Mouse (Mus musculus): ENCODE data around the gene Prickle1. TPM values are rescaled to one million over a fixed set of nuclear protein-coding genes. Genes with fewer than 3 reads are reported as not detected.

The Prickle1 gene
- polyA plus RNA-seq, 1 experiment from 2014 or later: 26.1 TPM

GRCm38 (mm10) chr15:93548297-93548696 lies 47.4 kb downstream of the Prickle1 start:
- peaks cover 7% of the 10 kb centered on the region; the same call in 1 of the 2 replicates for H3K4me1 ChIP-seq (ENCODE audit: insufficient read depth, low read depth, low read length)
- no peaks in the 10 kb centered on the region for H3K36me3 ChIP-seq (ENCODE audit: insufficient read depth, low read length)
- 65% methylated on average over 9 of the region's 9 CpGs for WGBS
- no peaks in the 10 kb centered on the region for H3K9me3 ChIP-seq (ENCODE audit: low read length)
- H3K4me2 ChIP-seq (replicated peaks; ENCODE audit: low read depth, low read length): no peak overlapping the region
- no peak overlapping the region for H3K4me3 ChIP-seq (ENCODE audit: low read depth, low read length)
- no peak for TF ChIP-seq EP300 (IDR thresholded peaks at IDR 0.05)
- H3K27me3 ChIP-seq (replicated peaks; ENCODE audit: insufficient read depth, low read length): no peaks in the 10 kb centered on the region
- ATAC-seq (no peak), DNase-seq (ENCODE audit: low spot score) (no peak)
- H3K9ac ChIP-seq (replicated peaks; ENCODE audit: low read depth): no peak overlapping the region
- H3K27ac ChIP-seq (ENCODE audit: low read length): no peak overlapping the region

- Histone ChIP-seq H3K9ac (replicated peaks; ENCODE audit: low read depth) (no peak overlapping the region), H3K27ac (ENCODE audit: low read length) (no peak overlapping the region), H3K27me3 (replicated peaks; ENCODE audit: insufficient read depth, low read length) (no peaks in the 10 kb centered on the region), H3K4me1 (ENCODE audit: insufficient read depth, low read depth, low read length) (peaks cover 6% of the 10 kb centered on the region; the same call in 1 of the 2 replicates), H3K4me2 (replicated peaks; ENCODE audit: low read depth, low read length) (no peak overlapping the region), H3K36me3 (ENCODE audit: insufficient read depth, low read length) (no peaks in the 10 kb centered on the region), H3K9me3 (ENCODE audit: low read length) (no peaks in the 10 kb centered on the region), H3K4me3 (ENCODE audit: low read depth, low read length) (no peak overlapping the region)
- ATAC-seq: peak; percentile 50; the same call in 1 of the 2 replicates
- no peak for TF ChIP-seq EP300 (IDR thresholded peaks at IDR 0.05)
- no peak for TF ChIP-seq CTCF (IDR thresholded peaks at IDR 0.05)
- 47% methylated on average over 3 of the region's 3 CpGs for WGBS
- DNase-seq (ENCODE audit: low spot score): peak; percentile 18
Measured at GRCm38 (mm10) chr15:93539415-93539814, 56.3 kb downstream of the Prickle1 start.

GRCm38 (mm10) chr15:93538551-93539205 lies 57.0 kb downstream of the Prickle1 start:
- Histone ChIP-seq H3K36me3 (ENCODE audit: insufficient read depth, low read length) (no peaks in the 10 kb centered on the region), H3K4me2 (replicated peaks; ENCODE audit: low read depth, low read length) (no peak overlapping the region), H3K9me3 (ENCODE audit: low read length) (no peaks in the 10 kb centered on the region), H3K4me1 (ENCODE audit: insufficient read depth, low read depth, low read length) (peaks cover 6% of the 10 kb centered on the region; the same call in 1 of the 2 replicates), H3K27ac (ENCODE audit: low read length) (no peak overlapping the region), H3K9ac (replicated peaks; ENCODE audit: low read depth) (no peak overlapping the region), H3K27me3 (replicated peaks; ENCODE audit: insufficient read depth, low read length) (no peaks in the 10 kb centered on the region), H3K4me3 (ENCODE audit: low read depth, low read length) (no peak overlapping the region)
- DNase-seq (ENCODE audit: low spot score): no peak
- 79% methylated on average over 21 of the region's 21 CpGs for WGBS
- TF ChIP-seq EP300 (IDR thresholded peaks at IDR 0.05) (no peak), CTCF (IDR thresholded peaks at IDR 0.05) (no peak)
- ATAC-seq: no peak

GRCm38 (mm10) chr15:93537745-93538144 lies 57.9 kb downstream of the Prickle1 start:
- TF ChIP-seq CTCF (IDR thresholded peaks at IDR 0.05) (no peak), EP300 (IDR thresholded peaks at IDR 0.05) (no peak)
- Histone ChIP-seq H3K9ac (replicated peaks; ENCODE audit: low read depth) (no peak overlapping the region), H3K4me2 (replicated peaks; ENCODE audit: low read depth, low read length) (no peak overlapping the region), H3K9me3 (ENCODE audit: low read length) (no peaks in the 10 kb centered on the region), H3K27me3 (replicated peaks; ENCODE audit: insufficient read depth, low read length) (no peaks in the 10 kb centered on the region), H3K36me3 (ENCODE audit: insufficient read depth, low read length) (no peaks in the 10 kb centered on the region), H3K4me3 (ENCODE audit: low read depth, low read length) (no peak overlapping the region), H3K4me1 (ENCODE audit: insufficient read depth, low read depth, low read length) (peaks cover 6% of the 10 kb centered on the region; the same call in 1 of the 2 replicates), H3K27ac (ENCODE audit: low read length) (no peak overlapping the region)
- 68% methylated on average over 7 of the region's 7 CpGs for WGBS
- DNase-seq (ENCODE audit: low spot score): no peak
- ATAC-seq: no peak; the same call in 1 of the 2 replicates

- no peak overlapping the region for H3K27ac ChIP-seq (ENCODE audit: low read length)
- H3K4me3 ChIP-seq (ENCODE audit: low read depth, low read length): no peak overlapping the region
- H3K9ac ChIP-seq (replicated peaks; ENCODE audit: low read depth): no peak overlapping the region
- no peak for TF ChIP-seq EP300 (IDR thresholded peaks at IDR 0.05)
- no peak for TF ChIP-seq CTCF (IDR thresholded peaks at IDR 0.05)
- no peak for ATAC-seq
- WGBS: 79% methylated on average over 4 of the region's 4 CpGs
- no peaks in the 10 kb centered on the region for H3K36me3 ChIP-seq (ENCODE audit: insufficient read depth, low read length)
- no peaks in the 10 kb centered on the region for H3K27me3 ChIP-seq (replicated peaks; ENCODE audit: insufficient read depth, low read length)
- no peak overlapping the region for H3K4me2 ChIP-seq (replicated peaks; ENCODE audit: low read depth, low read length)
- H3K9me3 ChIP-seq (ENCODE audit: low read length): no peaks in the 10 kb centered on the region
- DNase-seq (ENCODE audit: low spot score): no peak
- peaks cover 6% of the 10 kb centered on the region; the same call in 1 of the 2 replicates for H3K4me1 ChIP-seq (ENCODE audit: insufficient read depth, low read depth, low read length)
Measured at GRCm38 (mm10) chr15:93536191-93536590, 59.5 kb downstream of the Prickle1 start.

- Histone ChIP-seq H3K27ac (ENCODE audit: low read length) (no peak overlapping the region), H3K4me1 (ENCODE audit: insufficient read depth, low read depth, low read length) (peaks cover 6% of the 10 kb centered on the region; the same call in 1 of the 2 replicates), H3K4me2 (replicated peaks; ENCODE audit: low read depth, low read length) (no peak overlapping the region), H3K4me3 (ENCODE audit: low read depth, low read length) (no peak overlapping the region), H3K27me3 (replicated peaks; ENCODE audit: insufficient read depth, low read length) (no peaks in the 10 kb centered on the region), H3K9ac (replicated peaks; ENCODE audit: low read depth) (no peak overlapping the region), H3K36me3 (ENCODE audit: insufficient read depth, low read length) (no peaks in the 10 kb centered on the region), H3K9me3 (ENCODE audit: low read length) (no peaks in the 10 kb centered on the region)
- no peak for DNase-seq (ENCODE audit: low spot score)
- TF ChIP-seq EP300 (IDR thresholded peaks at IDR 0.05) (no peak), CTCF (IDR thresholded peaks at IDR 0.05) (no peak)
- peak; percentile 47; the same call in 1 of the 2 replicates for ATAC-seq
- WGBS: 44% methylated on average over 3 of the region's 3 CpGs
Measured at GRCm38 (mm10) chr15:93530703-93531032, 65.0 kb downstream of the Prickle1 start.

All from lung, postnatal 0 days (tissue).